Mouse (Mus musculus) intestine, embryonic 14.5 days (tissue): ENCODE measurements around the gene Mrps7. TPM values are rescaled to one million over a fixed set of nuclear protein-coding genes. Genes with fewer than 3 reads are reported as not detected.

Source experiments
- ATAC-seq: fragments of 200-750 bp; cut with Nextera tagmentation; replicated peaks from 2 replicates; pipeline ENCODE4 v1.8.0; 2017; ENCODE audit warnings: low read depth, moderate number of reproducible peaks, moderate TSS enrichment, moderate library complexity; ENCODE audit not compliant: low FRiP score, low TSS enrichment
- DNase-seq: peaks from one replicate; pipeline ENCODE4 v3.0.0-alpha.2; 2018; ENCODE audit warnings: low spot score
- H3K27ac ChIP-seq: fragments of 300-500 bp; sonication (generic); 2 replicates; pipeline ENCODE4 v1.5.1; 2014; ENCODE audit warnings: low read depth, mild to moderate bottlenecking, control low read depth
- H3K27me3 ChIP-seq: fragments of 300-500 bp; sonication (generic); replicated peaks from 2 replicates; pipeline ENCODE4 v1.6.1; 2014; ENCODE audit warnings: low read length, control low read depth; ENCODE audit not compliant: control insufficient read depth, insufficient read depth
- H3K36me3 ChIP-seq: fragments of 300-500 bp; sonication (generic); 2 replicates; pipeline ENCODE4 v1.6.1; 2014; ENCODE audit warnings: low read length, control low read depth; ENCODE audit not compliant: control insufficient read depth, insufficient read depth
- H3K4me1 ChIP-seq: fragments of 300-500 bp; sonication (generic); replicated peaks from 2 replicates; pipeline ENCODE4 v1.6.1; 2014; ENCODE audit warnings: low read length, control low read depth, mixed read lengths; ENCODE audit not compliant: control insufficient read depth, insufficient read depth
- H3K4me2 ChIP-seq: fragments of 300-500 bp; sonication (generic); 2 replicates; pipeline ENCODE4 v1.6.1; 2014; ENCODE audit warnings: low read length
- H3K4me3 ChIP-seq: fragments of 300-500 bp; sonication (generic); 2 replicates; pipeline ENCODE4 v1.5.1; 2014; ENCODE audit warnings: low read depth, low read length, control low read depth, mixed read lengths
- H3K9ac ChIP-seq: fragments of 300-500 bp; sonication (generic); 2 replicates; pipeline ENCODE4 v1.6.1; 2014; ENCODE audit warnings: mild to moderate bottlenecking, low read length
- H3K9me3 ChIP-seq: fragments of 300-500 bp; sonication (generic); 2 replicates; pipeline ENCODE4 v1.6.1; 2016; ENCODE audit warnings: low read length, control low read depth; ENCODE audit not compliant: control insufficient read depth
- WGBS: fragments of 180-500 bp; shearing (Covaris S2); extraction: QIAGEN DNeasy Blood & Tissue Kit; methylation state at CpG from one replicate; pipeline ENCODE4 v1.1.7; 2014; 5-methylcytosine and 5-hydroxymethylcytosine counted together
- polyA plus RNA-seq: library from polyadenylated mRNA; unstranded; fragments of >200 nt; fragmentation: Nextera tagmentation; extraction: Ambion mirVana; gene quantifications from 2 replicates; pipeline ENCODE4 v1.2.1, GENCODE M21; 2014

Gene Mrps7
- polyA plus RNA-seq, 1 experiment from 2014 or later, result 94.0 TPM

DNA sequence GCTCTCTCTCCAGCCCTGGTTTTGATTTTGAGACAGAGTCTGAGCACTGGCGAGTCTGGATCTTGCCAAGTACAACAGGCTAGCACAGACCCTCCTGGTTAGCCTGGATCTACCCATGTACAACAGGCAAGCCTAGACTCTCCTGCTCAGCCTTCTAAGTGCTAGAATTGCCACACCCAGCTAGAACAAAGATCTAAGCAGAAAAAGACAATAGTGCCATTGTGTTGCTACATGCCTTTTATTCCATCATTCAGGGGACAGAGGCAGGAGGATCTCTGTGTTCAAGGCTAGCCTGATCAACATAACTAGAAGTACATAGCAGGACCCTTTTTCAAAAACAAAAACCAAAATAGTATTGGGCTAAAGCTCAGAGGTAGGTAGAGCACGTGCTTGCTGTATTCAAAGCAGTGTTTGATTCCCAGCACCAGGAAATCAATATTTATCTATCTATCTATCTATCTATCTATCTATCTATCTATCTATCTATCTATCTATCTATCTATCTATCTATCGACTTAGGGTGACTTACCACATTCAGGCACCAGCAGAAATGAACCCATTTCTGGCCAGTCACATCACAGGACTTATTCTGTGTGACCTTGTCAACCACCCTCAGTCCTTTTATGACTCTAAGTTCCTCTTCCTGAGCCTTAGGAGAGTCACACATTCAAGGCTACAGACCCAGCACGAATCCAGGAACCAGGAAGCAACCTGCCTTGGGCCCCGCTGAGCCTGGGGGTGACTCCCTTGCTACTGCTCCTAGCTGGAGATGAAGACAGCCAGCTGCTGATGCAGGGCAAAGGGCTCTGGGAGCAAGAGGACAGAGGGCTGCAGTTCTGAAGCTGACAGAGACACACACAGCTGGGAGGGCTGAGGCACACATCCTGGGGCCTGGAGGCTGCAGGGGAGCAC, 35.0 kb downstream of the Mrps7 start:
- Histone ChIP-seq H3K4me3 (no peak overlapping the region), H3K9me3 (no peaks in the 10 kb centered on the region), H3K9ac (no peak overlapping the region), H3K4me1 (no peaks in the 10 kb centered on the region), H3K27me3 (no peaks in the 10 kb centered on the region), H3K4me2 (no peak overlapping the region), H3K36me3 (peaks cover 7% of the 10 kb centered on the region; the same call in 1 of the 2 replicates), H3K27ac (no peak overlapping the region)
- no peak for DNase-seq
- 65% methylated on average over 5 of the region's 5 CpGs for WGBS
- ATAC-seq, result no peak; the same call in 1 of the 2 replicates

DNA sequence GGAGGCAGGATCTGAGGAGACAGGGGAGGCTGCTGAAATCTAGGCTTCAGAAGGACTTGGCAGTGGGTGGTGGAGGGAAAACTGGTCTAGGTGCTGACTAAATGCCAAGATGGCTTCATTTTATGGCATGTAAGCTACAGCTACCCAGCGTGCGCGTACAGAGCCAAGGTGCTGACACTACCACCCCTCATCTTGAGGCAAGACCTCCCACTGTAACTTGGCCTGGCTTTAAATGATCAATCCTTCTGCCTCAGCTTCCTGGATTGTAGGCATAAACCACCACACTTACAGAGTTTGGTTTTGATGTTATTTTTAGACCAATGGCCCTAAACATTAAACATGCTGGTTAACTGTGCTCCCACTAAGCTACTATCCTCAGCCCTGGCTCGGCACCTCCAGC, 35.8 kb downstream of the Mrps7 start:
- Histone ChIP-seq H3K9ac (no peak overlapping the region), H3K27ac (no peak overlapping the region), H3K36me3 (peaks cover 13% of the 10 kb centered on the region)

DNA sequence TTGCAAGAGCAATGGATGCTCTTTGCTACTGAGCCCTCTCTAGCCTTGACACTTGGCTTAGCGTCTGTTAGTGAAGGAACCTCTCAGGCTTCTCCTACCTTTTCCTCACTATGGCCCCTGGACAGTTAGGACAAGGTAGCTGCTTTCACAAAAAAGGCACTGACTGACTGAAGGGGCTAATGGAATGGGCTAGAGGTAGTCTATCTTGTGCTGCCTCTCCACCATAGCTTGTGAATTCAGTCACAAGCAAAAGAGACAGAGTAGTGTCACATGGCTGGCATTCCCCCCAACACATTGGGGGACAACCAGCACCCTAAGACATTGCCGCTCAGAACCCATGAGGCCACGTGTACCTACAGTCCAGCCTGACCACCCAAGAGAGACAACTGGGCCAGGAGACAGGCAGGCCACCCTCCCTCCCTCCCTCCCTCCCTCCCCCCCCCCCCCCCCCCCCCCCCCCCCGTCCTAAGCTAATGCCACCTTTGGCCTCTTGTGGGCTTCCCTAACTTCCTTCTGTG, 36.6 kb downstream of the Mrps7 start:
- WGBS, result 78% methylated on average over 3 of the region's 4 CpGs
- ATAC-seq (no peak), DNase-seq (no peak)
- peaks cover 13% of the 10 kb centered on the region for H3K36me3 ChIP-seq
- H3K9ac ChIP-seq, result no peak overlapping the region
- no peaks in the 10 kb centered on the region for H3K9me3 ChIP-seq
- no peak overlapping the region for H3K4me3 ChIP-seq
- no peak overlapping the region for H3K27ac ChIP-seq
- no peaks in the 10 kb centered on the region for H3K27me3 ChIP-seq
- H3K4me2 ChIP-seq, result no peak overlapping the region
- H3K4me1 ChIP-seq, result no peaks in the 10 kb centered on the region

More for the DNA sequence above, 35.8 kb downstream of the Mrps7 start:
- no peaks in the 10 kb centered on the region for H3K27me3 ChIP-seq
- no peaks in the 10 kb centered on the region for H3K9me3 ChIP-seq
- DNase-seq, result no peak
- ATAC-seq, result no peak
- no peaks in the 10 kb centered on the region for H3K4me1 ChIP-seq
- H3K4me3 ChIP-seq, result no peak overlapping the region
- 83% methylated on average over 4 of the region's 4 CpGs for WGBS
- no peak overlapping the region for H3K4me2 ChIP-seq

DNA sequence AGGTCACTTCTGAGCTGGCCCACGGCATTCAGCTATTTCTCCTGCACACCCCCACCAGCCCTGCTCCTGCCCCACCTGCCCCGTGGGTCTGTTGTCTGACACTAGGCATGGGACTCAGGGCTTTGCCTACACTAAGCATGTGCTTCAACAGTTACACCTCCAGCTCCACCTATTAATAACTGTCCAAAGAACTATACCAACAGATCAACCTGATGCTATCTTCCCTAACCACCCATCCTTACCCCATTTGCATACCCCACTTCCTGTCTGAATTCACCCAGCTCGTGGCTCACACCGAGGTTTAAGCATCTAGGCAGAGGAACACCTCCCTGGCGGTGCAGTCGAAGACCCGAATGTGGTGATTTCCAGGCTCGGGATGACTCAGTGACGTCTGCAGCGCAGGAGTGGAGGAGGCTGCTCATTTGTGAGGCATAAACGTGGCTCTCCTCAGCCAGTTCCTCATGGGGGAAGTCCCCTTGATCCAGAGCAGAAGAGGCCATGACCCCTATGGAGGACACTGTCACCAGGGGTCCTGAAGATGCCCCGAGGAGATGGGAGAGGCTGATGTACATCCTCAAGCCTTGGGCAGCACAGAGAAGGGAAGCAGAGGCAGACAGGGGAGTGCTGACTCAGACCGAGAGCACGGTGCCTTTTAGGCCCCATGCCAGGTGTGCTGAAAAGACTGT, 37.4 kb downstream of the Mrps7 start:
- Histone ChIP-seq H3K27me3 (no peaks in the 10 kb centered on the region), H3K4me3 (no peak overlapping the region), H3K9me3 (no peaks in the 10 kb centered on the region), H3K4me1 (no peaks in the 10 kb centered on the region), H3K36me3 (peaks cover 13% of the 10 kb centered on the region), H3K27ac (no peak overlapping the region), H3K4me2 (no peak overlapping the region), H3K9ac (no peak overlapping the region)
- 47% methylated on average over 14 of the region's 14 CpGs for WGBS
- DNase-seq (no peak), ATAC-seq (no peak)

DNA sequence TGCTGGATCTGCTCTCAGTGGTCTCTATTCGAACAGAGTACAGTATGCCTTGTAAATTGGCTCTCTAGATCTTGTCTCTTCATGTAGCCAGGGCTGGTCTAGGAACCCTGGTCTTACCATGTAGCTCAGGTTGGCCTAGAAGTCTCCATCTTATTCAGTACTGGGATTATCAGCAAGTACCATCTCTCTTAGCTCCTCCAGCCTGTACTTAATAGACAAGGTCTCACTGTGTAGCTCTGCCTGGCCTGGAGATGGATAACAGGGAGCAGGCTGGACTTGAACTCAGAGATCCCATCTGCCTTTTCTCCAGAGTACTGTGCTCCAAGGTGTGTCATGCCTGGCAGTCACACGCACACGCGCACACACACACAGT, 37.9 kb downstream of the Mrps7 start:
- Histone ChIP-seq H3K36me3 (peaks cover 18% of the 10 kb centered on the region), H3K9ac (no peak overlapping the region), H3K9me3 (no peaks in the 10 kb centered on the region), H3K4me1 (no peaks in the 10 kb centered on the region), H3K27ac (no peak overlapping the region), H3K27me3 (no peaks in the 10 kb centered on the region), H3K4me3 (no peak overlapping the region), H3K4me2 (no peak overlapping the region)
- WGBS, result 82% methylated on average over 4 of the region's 4 CpGs
- ATAC-seq (no peak), DNase-seq (no peak)

DNA sequence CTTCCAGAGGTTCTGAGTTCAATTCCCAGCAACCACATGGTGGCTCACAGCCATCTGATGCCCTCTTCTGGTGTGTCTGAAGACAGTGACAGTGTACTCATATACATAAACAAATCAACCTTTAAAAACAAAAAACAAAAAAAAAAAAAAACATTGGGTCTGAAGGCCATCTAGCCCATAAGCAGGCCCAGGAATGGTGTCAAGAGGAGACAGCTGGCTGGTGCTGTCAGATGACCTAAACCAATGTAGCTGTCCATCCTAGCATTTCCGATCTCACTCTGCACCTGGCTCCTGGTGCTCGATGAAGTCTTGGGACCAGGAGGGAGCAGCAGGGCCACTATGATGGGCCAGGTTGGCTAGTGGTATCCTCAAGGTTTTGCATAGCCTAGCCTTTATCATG, 39.0 kb downstream of the Mrps7 start:
- Histone ChIP-seq H3K4me1 (no peaks in the 10 kb centered on the region), H3K9ac (no peak overlapping the region), H3K4me2 (no peak overlapping the region), H3K9me3 (no peaks in the 10 kb centered on the region), H3K36me3 (peaks cover 19% of the 10 kb centered on the region), H3K27me3 (no peaks in the 10 kb centered on the region), H3K27ac (no peak overlapping the region), H3K4me3 (no peak overlapping the region)
- DNase-seq (no peak), ATAC-seq (no peak)
- 92% methylated on average over 2 of the region's 2 CpGs for WGBS

DNA sequence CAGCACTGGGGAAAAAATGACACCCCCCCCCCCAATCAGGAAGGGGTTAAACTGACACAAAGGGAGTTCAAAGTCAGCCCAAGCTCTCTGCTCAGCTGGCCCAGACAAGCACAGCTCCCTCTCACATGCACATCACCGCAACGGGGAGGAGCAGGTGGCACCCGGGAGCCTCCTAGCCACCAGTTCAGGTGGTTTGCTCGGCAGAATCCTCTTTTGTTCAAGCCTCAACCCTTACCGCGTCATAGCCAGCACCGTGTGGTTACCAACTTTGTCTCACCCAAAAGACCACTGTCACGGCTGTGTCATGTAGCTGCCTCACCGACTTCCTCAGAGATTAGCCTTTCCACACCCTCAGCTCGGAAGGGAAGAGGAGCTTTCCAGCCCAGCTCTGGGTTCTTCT, 39.5 kb downstream of the Mrps7 start:
- WGBS, result 71% methylated on average over 10 of the region's 10 CpGs
- DNase-seq (no peak), ATAC-seq (no peak)
- H3K9ac ChIP-seq, result no peak overlapping the region
- no peaks in the 10 kb centered on the region for H3K27me3 ChIP-seq
- H3K9me3 ChIP-seq, result no peaks in the 10 kb centered on the region
- H3K36me3 ChIP-seq, result peaks cover 24% of the 10 kb centered on the region
- H3K4me2 ChIP-seq, result no peak overlapping the region
- no peaks in the 10 kb centered on the region for H3K4me1 ChIP-seq
- H3K4me3 ChIP-seq, result no peak overlapping the region
- H3K27ac ChIP-seq, result no peak overlapping the region

DNA sequence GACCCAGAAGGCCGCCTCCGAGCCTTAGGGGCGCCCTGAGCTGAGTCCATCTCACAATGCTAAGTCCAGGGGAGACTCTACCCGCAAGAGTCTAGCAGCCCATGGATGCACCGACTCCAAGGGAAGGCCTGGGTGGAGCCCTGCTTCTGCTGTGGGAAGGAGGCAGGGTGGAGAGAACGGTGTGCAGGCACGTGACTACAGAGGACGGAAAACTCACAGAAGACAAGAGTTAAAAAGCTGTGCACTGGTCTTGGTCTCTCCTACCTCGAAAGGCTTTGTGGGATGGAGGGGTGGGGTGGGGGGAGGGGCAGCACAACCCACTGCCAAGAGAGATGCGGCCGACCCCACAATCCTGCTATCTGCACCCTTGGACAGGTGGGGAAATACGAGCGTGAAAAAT, 40.6 kb downstream of the Mrps7 start:
- no peak for ATAC-seq

More for the DNA sequence above, 40.6 kb downstream of the Mrps7 start:
- Histone ChIP-seq H3K36me3 (peaks cover 31% of the 10 kb centered on the region), H3K27ac (no peak overlapping the region), H3K27me3 (no peaks in the 10 kb centered on the region), H3K9me3 (no peaks in the 10 kb centered on the region), H3K4me1 (no peaks in the 10 kb centered on the region), H3K4me2 (no peak overlapping the region), H3K9ac (no peak overlapping the region), H3K4me3 (no peak overlapping the region)
- WGBS, result 93% methylated on average over 13 of the region's 13 CpGs
- no peak for DNase-seq
